Mouse (Mus musculus): ENCODE results near the gene Tmc6. TPM values are rescaled to one million over a fixed set of nuclear protein-coding genes. Genes with fewer than 3 reads are reported as not detected.

The Tmc6 gene
- 3.4 and 4.6 TPM in 2 replicates for polyA plus RNA-seq (2012; rRNA removed)

DNA sequence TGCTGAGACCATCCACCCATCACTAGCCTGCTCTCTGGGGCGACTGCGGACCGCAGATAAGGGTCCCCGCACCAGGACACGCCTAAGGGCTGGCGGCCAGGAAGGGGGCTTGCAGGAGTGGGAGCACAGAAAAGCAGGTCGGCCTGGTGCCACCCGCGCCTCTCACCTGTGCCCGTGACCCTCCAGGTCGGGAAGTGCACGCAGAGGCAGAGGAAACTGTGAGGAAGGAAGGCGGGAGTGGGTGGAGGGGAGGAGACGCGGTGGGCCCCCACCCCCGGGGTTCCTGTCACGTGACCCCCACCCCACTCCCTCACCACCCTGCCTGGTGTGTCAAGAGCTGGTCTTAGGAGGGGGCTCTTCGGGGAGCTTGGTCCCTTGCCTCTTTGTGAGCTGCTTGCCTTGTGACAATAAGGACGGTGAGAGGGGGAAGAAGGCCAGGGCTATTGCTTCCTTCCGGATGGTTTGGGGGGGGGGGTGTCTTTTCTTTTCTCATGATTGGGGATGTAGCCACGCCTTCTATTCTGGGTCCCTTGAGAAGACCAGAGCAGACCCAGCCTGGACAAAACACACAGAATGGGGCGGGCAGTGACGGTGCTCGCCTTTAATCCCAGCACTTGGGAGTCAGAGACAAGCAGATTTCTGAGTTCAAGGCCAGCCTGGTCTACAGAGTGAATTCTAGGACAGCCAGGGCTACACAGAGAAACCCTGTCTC is at the start of gene Tmc6, which contains the start of gene Tmc8:
Gene Tmc6, minus strand, starts transcription at position 206 of the 712 bp plus-strand sequence.
Gene Tmc8, plus strand, starts transcription at position 84 of the 712 bp plus-strand sequence.

DNA sequence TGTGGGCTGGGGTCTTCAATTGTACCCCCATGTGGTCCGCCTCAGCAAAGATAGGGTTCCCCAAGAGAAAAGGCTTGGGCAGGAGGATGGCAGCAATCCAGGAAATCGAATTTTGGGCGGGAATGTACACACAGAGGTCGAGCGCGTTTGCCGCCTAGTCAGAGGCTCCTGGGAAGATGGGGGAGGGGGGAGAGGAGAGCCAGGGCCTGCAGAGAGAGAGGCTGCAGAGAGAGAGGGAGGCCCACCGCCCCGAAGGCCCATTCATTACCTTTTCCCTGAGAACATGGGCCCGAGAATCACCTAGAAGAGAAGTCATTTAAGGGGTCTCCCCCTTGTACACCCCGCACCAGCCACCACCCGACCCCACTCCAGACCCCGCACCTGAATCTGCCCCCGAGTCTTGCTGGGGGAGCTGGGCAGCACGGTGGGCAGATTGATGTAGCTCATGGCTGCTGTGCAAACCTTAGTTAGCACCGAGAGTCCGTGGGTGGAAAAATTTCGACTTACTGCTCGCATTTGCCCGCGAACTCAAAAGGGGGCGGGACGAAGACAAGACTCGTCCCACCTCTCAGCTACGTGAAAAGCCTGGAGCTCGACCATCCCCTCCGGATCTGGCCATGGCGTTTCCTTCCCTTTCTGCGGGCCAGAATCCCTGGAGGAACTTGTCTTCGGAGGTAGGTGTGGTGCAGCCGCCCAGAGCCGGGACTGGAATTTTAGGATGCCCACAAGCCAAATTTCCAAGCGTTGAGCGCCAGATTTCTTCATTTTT is 43.5 kb upstream of the Tmc6 start, which contains the start of the genes Afmid and Tk1:
Gene Afmid, plus strand, starts transcription at position 592 of the 769 bp plus-strand sequence.
Gene Tk1, minus strand, starts transcription at position 760 of the 769 bp plus-strand sequence.

DNA sequence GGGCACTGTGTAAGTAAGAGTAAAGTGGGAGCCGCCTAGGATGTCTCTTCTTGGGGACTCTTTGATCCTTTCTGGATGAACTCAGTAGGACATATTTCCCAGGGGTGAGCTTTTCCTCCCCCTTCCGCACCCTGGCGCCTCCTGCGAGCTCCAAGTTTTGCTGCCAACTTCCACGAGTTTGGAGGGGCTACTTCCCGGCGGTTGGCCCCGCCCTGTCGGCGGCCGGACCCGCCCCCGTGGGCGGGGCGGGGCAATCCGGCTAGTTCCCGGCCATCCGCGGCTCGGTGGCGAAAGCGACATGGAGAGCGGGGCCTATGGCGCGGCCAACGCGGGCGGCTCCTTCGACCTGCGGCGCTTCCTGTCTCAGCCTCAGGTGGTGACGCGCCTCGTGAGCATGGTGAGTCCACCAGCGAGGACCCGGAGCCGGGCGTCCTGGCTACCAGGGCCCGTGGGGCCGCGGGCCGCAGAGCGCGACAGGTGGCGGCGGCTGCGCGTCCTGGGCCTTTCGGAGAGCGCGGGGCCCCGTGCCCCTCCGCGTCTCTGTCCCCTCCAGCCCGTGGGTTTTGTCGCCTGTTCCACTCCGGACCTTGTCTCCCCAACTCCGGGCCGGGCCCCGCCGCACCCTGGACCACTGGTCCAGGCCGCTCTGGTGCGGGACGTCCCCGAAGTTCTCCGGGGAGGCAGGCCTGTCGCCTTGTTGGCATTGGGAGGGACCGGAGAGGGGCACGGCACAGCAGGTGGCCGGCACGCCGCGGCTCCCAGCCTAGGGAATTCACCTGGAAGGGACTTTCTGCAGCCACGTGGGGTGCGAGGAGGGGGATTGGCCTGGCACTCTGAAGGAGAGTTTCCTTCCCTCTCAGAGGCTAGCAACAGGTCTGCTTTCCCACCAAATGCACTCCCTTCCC is 27.7 kb upstream of the Tmc6 start, which contains the start of the genes Gm20708 and Syngr2:
Gene Gm20708, plus strand, starts transcription at position 262 of the 905 bp plus-strand sequence.
Gene Syngr2, plus strand, starts transcription at position 262 of the 905 bp plus-strand sequence.

DNA sequence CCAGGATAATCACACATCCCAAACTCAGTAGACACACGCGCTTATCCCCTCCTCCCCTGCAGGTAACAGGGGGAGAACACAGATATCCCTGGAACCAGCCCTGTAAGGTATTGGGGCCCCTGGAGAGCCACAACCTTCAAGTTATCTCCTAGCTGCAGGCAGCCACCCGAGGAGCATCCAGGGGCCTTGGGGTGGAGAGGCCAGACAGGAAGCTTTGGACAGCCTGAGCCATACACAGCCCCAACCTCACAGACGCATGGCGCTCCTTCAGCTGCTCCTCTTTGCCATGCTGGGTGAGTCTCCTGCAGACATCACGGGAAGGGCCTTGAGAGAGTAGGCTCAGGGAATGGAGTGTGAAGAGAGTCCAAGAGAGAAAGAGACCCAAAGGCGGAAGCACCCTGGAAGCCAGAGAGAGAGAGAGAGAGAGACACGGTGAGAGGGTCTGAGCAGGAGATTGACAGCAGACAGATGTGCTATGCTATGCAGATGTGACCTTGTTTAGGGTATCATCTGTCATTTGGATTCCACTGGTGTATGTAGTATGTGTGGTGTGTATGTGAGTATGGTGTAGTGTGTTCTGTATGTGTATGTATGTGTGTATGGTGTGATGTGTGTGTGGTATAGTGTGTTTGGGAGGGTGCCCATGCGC is 15.6 kb upstream of the Tmc6 start, which contains the start of gene 6030468B19Rik:
Gene 6030468B19Rik, plus strand, starts transcription at position 150 of the 649 bp plus-strand sequence.

Other genes starting within 250 kb of the Tmc6 start
- 41.2 and 48.7 TPM in 2 replicates for gene Tnrc6c, start 127.9 kb downstream of the Tmc6 start, polyA plus RNA-seq (2012; rRNA removed)
- 0.91 and 1.8 TPM in 2 replicates for gene Tmc8, start 122 bp downstream of the Tmc6 start, polyA plus RNA-seq (2012; rRNA removed)
- gene 6030468B19Rik, start 15.5 kb upstream of the Tmc6 start, polyA plus RNA-seq (2012; rRNA removed): 0.08 and 0.12 TPM in 2 replicates
- 0.96 and 1.4 TPM in 2 replicates for gene Gm20708, start 27.5 kb upstream of the Tmc6 start, polyA plus RNA-seq (2012; rRNA removed)
- 8.4 and 8.8 TPM in 2 replicates for gene Syngr2, start 27.5 kb upstream of the Tmc6 start, polyA plus RNA-seq (2012; rRNA removed)
- 6.3 and 7.2 TPM in 2 replicates for gene Afmid, start 43.7 kb upstream of the Tmc6 start, polyA plus RNA-seq (2012; rRNA removed)
- gene Tk1, start 43.9 kb upstream of the Tmc6 start, polyA plus RNA-seq (2012; rRNA removed): 16.3 and 19.4 TPM in 2 replicates
- gene Birc5, start 67.1 kb upstream of the Tmc6 start, polyA plus RNA-seq (2012; rRNA removed): 15.8 and 19.3 TPM in 2 replicates
- 0.04 TPM in 2 replicates for gene Tmem235, start 78.6 kb upstream of the Tmc6 start, polyA plus RNA-seq (2012; rRNA removed)
- 7.0 and 7.2 TPM in 2 replicates for gene Tha1, start 91.3 kb upstream of the Tmc6 start, polyA plus RNA-seq (2012; rRNA removed)
- 8.7 and 13.5 TPM in 2 replicates for gene Socs3, start 187.8 kb upstream of the Tmc6 start, polyA plus RNA-seq (2012; rRNA removed)
- gene Pgs1, start 204.1 kb upstream of the Tmc6 start, polyA plus RNA-seq (2012; rRNA removed): 54.1 and 56.6 TPM in 2 replicates